Mouse (Mus musculus) thymus, adult 2 months (tissue): Measurements from ENCODE around the gene Slc16a5. TPM values are rescaled to one million over a fixed set of nuclear protein-coding genes. Genes with fewer than 3 reads are reported as not detected.
A peak's percentile ranks its signal among the peaks of the same experiment; 100 is the strongest.

Experiments
- DNase-seq: peaks from one replicate; pipeline ENCODE4 v3.0.0; 2021
- H3K27ac ChIP-seq: fragments of 200-500 bp; 2 replicates; pipeline ENCODE4 v1.5.1; 2012; ENCODE audit warnings: low read length, control low read depth; ENCODE audit not compliant: control insufficient read depth, insufficient read depth
- H3K27me3 ChIP-seq: fragments of 200-500 bp; 2 replicates; pipeline ENCODE4 v1.6.1; 2012; ENCODE audit warnings: mild to moderate bottlenecking, low read length, moderate library complexity, mixed read lengths; ENCODE audit not compliant: control insufficient read depth, insufficient read depth
- H3K36me3 ChIP-seq: fragments of 200-500 bp; 2 replicates; pipeline ENCODE4 v1.6.1; 2012; ENCODE audit warnings: mild to moderate bottlenecking, low read length, moderate library complexity; ENCODE audit not compliant: control insufficient read depth, insufficient read depth
- H3K4me1 ChIP-seq: fragments of 200-500 bp; replicated peaks from 2 replicates; pipeline ENCODE4 v1.6.1; 2012; ENCODE audit warnings: low read length; ENCODE audit not compliant: control insufficient read depth, insufficient read depth
- H3K4me3 ChIP-seq: fragments of 200-500 bp; 2 replicates; pipeline ENCODE4 v1.5.1; 2012; ENCODE audit warnings: mild to moderate bottlenecking, low read length, control low read depth, moderate library complexity; ENCODE audit not compliant: control insufficient read depth, insufficient read depth
- CTCF ChIP-seq: fragments of 200-500 bp; IDR thresholded peaks from 2 replicates; pipeline ENCODE4 v1.5.1; 2012; ENCODE audit warnings: mild to moderate bottlenecking, control low read depth, low read length, moderate library complexity, borderline replicate concordance; ENCODE audit not compliant: control insufficient read depth, poor library complexity, insufficient read depth; ENCODE audit errors: extremely low read depth
- POLR2A ChIP-seq: fragments of 200-500 bp; IDR thresholded peaks from 2 replicates; pipeline ENCODE4 v1.6.1; 2012; ENCODE audit warnings: mild to moderate bottlenecking, low read length, control low read depth, moderate library complexity; ENCODE audit not compliant: control insufficient read depth, poor library complexity, insufficient read depth; ENCODE audit errors: extremely low read depth
- WGBS: fragments of 180-500 bp; shearing (Covaris S2); methylation state at CpG from one replicate; pipeline ENCODE4 v1.1.7; 2018; 5-methylcytosine and 5-hydroxymethylcytosine counted together
- polyA plus RNA-seq: library from polyadenylated mRNA; depleted of rRNA; stranded (reverse); fragments of >200 nt; gene quantifications from 2 replicates; pipeline ENCODE4 v1.2.3, GENCODE M21; 2012

Slc16a5 gene
- polyA plus RNA-seq, 1 experiment = 456 TPM

DNA sequence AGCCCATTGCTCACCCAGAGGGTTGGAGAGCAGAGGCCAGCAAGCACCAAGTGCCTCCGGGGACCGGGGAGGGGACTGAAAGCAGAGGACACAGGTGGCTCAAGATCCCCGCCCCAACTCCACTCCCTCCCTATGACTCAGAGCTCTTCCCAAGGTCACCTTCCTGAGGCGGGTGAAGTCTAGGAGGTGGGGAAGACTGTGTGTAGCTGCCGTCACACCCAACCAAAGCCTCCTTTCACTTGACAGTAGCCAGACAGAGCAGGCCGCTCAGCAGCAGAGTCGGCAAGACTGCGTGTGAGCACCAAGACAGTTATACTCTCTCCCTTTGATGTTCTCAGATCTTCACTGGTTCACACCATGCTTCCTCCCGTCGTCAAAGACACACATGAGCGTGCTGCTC is 1.1 kb downstream of the Slc16a5 start:
- peak overlapping the region; percentile 59 for H3K4me3 ChIP-seq
- peaks cover 58% of the 10 kb centered on the region for H3K4me1 ChIP-seq
- H3K27ac ChIP-seq = peak overlapping the region; percentile 96
- H3K36me3 ChIP-seq = peaks cover 21% of the 10 kb centered on the region
- 3% methylated on average over 11 of the region's 11 CpGs for WGBS
- TF ChIP-seq CTCF (no peak), POLR2A (peak; percentile 59; the same call in 1 of the 2 replicates)
- peak; percentile 71 for DNase-seq
- H3K27me3 ChIP-seq = no peaks in the 10 kb centered on the region

GRCm38 (mm10) chr11:115464851-115465250 is 2.6 kb downstream of the Slc16a5 start:
- DNase-seq = peak; percentile 60
- WGBS = 40% methylated on average over 8 of the region's 8 CpGs
- H3K27ac ChIP-seq = peak overlapping the region; percentile 96
- peaks cover 33% of the 10 kb centered on the region for H3K36me3 ChIP-seq
- H3K4me1 ChIP-seq = peaks cover 44% of the 10 kb centered on the region
- TF ChIP-seq CTCF (no peak), POLR2A (no peak)
- H3K27me3 ChIP-seq = no peaks in the 10 kb centered on the region
- H3K4me3 ChIP-seq = peak overlapping the region; percentile 59

DNA sequence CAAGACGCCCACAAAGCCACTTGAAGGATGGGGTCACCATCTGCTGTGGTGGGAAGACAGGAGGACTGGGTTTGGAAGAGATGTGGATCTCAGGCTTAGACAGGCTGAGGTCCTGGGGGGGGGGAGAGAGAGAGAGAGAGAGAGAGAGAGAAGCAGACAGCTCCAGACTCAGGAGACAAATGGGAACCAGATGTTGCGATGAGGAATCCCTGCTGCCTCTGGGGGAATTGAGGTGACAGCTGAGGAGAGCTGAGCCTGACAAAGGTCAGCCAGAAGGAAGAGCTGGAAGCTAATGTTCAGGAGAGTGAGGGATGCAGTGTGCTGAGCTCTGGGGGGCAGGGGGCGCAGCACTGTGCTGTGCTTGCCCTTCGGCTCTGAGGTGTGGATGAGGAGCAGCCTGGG is 4.9 kb downstream of the Slc16a5 start:
- TF ChIP-seq CTCF (no peak), POLR2A (no peak)
- no peak for DNase-seq
- Histone ChIP-seq H3K36me3 (peaks cover 40% of the 10 kb centered on the region), H3K4me3 (no peak overlapping the region), H3K4me1 (peaks cover 36% of the 10 kb centered on the region), H3K27me3 (no peaks in the 10 kb centered on the region), H3K27ac (no peak overlapping the region)
- WGBS = 85% methylated on average over 4 of the region's 4 CpGs

GRCm38 (mm10) chr11:115472183-115472582 is 9.9 kb downstream of the Slc16a5 start:
- TF ChIP-seq POLR2A (no peak), CTCF (no peak)
- Histone ChIP-seq H3K36me3 (peaks cover 41% of the 10 kb centered on the region), H3K4me1 (peaks cover 37% of the 10 kb centered on the region), H3K27me3 (no peaks in the 10 kb centered on the region), H3K4me3 (no peak overlapping the region), H3K27ac (no peak overlapping the region)
- no peak for DNase-seq
- 91% methylated on average over 7 of the region's 7 CpGs for WGBS

- H3K27ac ChIP-seq = peak overlapping the region; percentile 23; the same call in 1 of the 2 replicates
- TF ChIP-seq POLR2A (no peak), CTCF (peak; percentile 60; the same call in 1 of the 2 replicates)
- WGBS = 26% methylated on average over 15 of the region's 15 CpGs
- peaks cover 29% of the 10 kb centered on the region for H3K36me3 ChIP-seq
- H3K27me3 ChIP-seq = no peaks in the 10 kb centered on the region
- H3K4me3 ChIP-seq = no peak overlapping the region
- DNase-seq = peak; percentile 95
- peaks cover 39% of the 10 kb centered on the region for H3K4me1 ChIP-seq
Observed at GRCm38 (mm10) chr11:115473626-115474275, 11.5 kb downstream of the Slc16a5 start.

DNA sequence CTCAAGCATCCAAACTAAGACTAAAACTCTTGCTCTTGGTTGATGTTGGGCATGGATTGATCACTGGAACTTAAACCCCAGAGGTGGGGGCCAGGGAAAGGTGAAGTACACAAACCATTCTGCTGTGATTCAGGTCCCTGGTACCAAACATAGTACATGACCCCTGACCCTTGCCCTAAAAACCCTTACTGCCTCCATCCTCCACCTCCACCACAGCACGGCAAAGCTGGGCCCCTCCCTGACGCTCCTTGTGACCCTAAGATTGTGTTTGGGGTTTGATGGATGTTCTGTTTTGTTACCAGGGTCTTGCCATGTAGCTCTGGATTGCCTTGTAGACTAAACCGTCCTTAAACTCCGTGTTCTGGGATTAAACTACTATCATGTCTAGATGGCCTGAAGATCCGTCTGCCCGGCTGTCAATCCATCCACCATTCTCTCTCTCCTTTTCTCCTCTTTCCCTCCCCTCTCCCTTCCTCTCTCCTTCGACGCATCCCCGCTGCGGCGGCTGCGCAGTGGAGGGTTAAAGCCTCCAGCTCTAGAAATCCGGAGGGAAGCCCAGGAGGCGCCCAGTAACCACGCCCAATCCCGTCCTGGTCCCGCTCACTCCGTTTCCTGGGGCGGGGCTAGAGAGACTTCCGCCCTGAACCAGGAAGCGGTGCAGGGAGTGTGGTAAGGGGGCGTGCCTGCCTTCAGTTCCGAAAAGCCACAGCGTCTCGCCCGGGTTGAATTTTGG is 12.9 kb downstream of the Slc16a5 start, which contains the start of gene Armc7:
Gene Armc7, plus strand, starts transcription at position 643 of the 733 bp plus-strand sequence.
- Histone ChIP-seq H3K27ac (peak within 1 kb of the TSS; percentile 84), H3K4me1 (peaks cover 41% of the 10 kb centered on the region), H3K27me3 (no peaks in the 10 kb centered on the region), H3K36me3 (peaks cover 22% of the 10 kb centered on the region), H3K4me3 (peak within 1 kb of the TSS; percentile 86)
- 5% methylated on average over 26 of the region's 26 CpGs for WGBS
- TF ChIP-seq CTCF (no peak), POLR2A (no peak)
- DNase-seq = peak; percentile 96
